Mouse (Mus musculus) heart, postnatal 0 days (tissue): Measurements from ENCODE around the gene Cdk5r2.

Experiments
- CTCF ChIP-seq: IDR thresholded peaks from 2 replicates; pipeline ENCODE4 v1.5.1; 2016; ENCODE audit warnings: antibody characterized with exemption, control low read depth, low read depth
- EP300 ChIP-seq: IDR thresholded peaks from 2 replicates; pipeline ENCODE4 v1.6.1; 2016; ENCODE audit warnings: antibody characterized with exemption, low read depth

GRCm38 (mm10) chr1:74818509-74818908 lies 36.2 kb upstream of the Cdk5r2 start:
- TF ChIP-seq EP300 (no peak), CTCF (no peak)
